ENCODE assay signal across 11 mouse cellular contexts in genomic region chr4:134981959-134982431, GRCm38 (mm10). TPM values are rescaled to one million over a fixed set of nuclear protein-coding genes. Genes with fewer than 3 reads are reported as not detected.
DNase-seq lines count a peak whose midpoint lies in the region; ATAC-seq and TF ChIP-seq lines count a peak whose summit lies in the region.
"Had no signal": no experiment of that assay in that cellular context is flagged by ENCODE, and none has a peak within 500 bp of the region (broad histone marks: within the 10 kb centered on the region; RNA-seq: fewer than 3 reads in every experiment).

No protein-coding gene starts in this region.

- 10% methylated on average over 7 of the region's 7 CpGs for WGBS in heart, embryonic 13.5 days
- WGBS in intestine, embryonic 16.5 days: 43% methylated on average over 7 of the region's 7 CpGs
- WGBS in spleen, adult 2 months: 67% methylated on average over 7 of the region's 7 CpGs
- 56% methylated on average over 7 of the region's 7 CpGs for WGBS in midbrain, postnatal 0 days

- TF ChIP-seq CTCF in spleen, adult 2 months (IDR thresholded peaks at IDR 0.05; ENCODE audit: extremely low read depth, insufficient read depth, insufficient read length, insufficient replicate concordance): no peak
- TF ChIP-seq CTCF in midbrain, postnatal 0 days (IDR thresholded peaks at IDR 0.05): no peak

- ATAC-seq in heart, embryonic 13.5 days (ENCODE audit: extremely low read depth, insufficient number of reproducible peaks, low FRiP score, low TSS enrichment): peak; percentile 86
- ATAC-seq in intestine, embryonic 16.5 days: peak; percentile 91
- no peak for ATAC-seq in midbrain, postnatal 0 days (ENCODE audit: low FRiP score)

- no peak overlapping the region for H3K9ac ChIP-seq in heart, embryonic 13.5 days
- no peak overlapping the region for H3K9ac ChIP-seq in intestine, embryonic 16.5 days (ENCODE audit: low read depth, low read length)
- H3K9ac ChIP-seq in midbrain, postnatal 0 days (replicated peaks; ENCODE audit: low read length, poor library complexity, severe bottlenecking): no peak overlapping the region

- no peak overlapping the region for H3K4me3 ChIP-seq in heart, embryonic 13.5 days
- H3K4me3 ChIP-seq in intestine, embryonic 16.5 days (ENCODE audit: low read length): no peak overlapping the region
- H3K4me3 ChIP-seq in spleen, adult 2 months (ENCODE audit: extremely low read depth, insufficient read depth, insufficient read length): no peak overlapping the region
- H3K4me3 ChIP-seq in midbrain, postnatal 0 days (ENCODE audit: low read depth, low read length): no peak overlapping the region

- no peak for DNase-seq in heart, postnatal 25 days (ENCODE audit: low spot score)
- peak; percentile 99 for DNase-seq in MEL-GATA-1-ER (ENCODE audit: extremely low read depth, low read depth)
- DNase-seq in spleen, adult 2 months (ENCODE audit: low read depth in 1 of 2, low spot score in 2 of 2): no peak
- DNase-seq in frontal cortex, postnatal 14 days (ENCODE audit: low spot score in 2 of 2): no peak
- DNase-seq in midbrain, postnatal 0 days (ENCODE audit: low spot score): no peak
- no peak for DNase-seq in kidney, postnatal 14 days
- DNase-seq: cerebellum, postnatal 10 days; heart, adult 18-20 months; kidney, adult 2 months had no signal

- intact Hi-C loops in heart, postnatal 25 days (cut with DNase I): no loop called here

- peak overlapping the region; percentile 57 for H3K27ac ChIP-seq in heart, embryonic 13.5 days (replicated peaks)
- H3K27ac ChIP-seq in intestine, embryonic 16.5 days (ENCODE audit: low read length): no peak overlapping the region
- H3K27ac ChIP-seq in spleen, adult 2 months (ENCODE audit: insufficient read depth, low read length): peak overlapping the region; percentile 70
- H3K27ac ChIP-seq in midbrain, postnatal 0 days (ENCODE audit: low read depth, low read length): no peak overlapping the region

- peak overlapping the region; percentile 27 for H3K4me2 ChIP-seq in heart, embryonic 13.5 days
- H3K4me2 ChIP-seq in intestine, embryonic 16.5 days (ENCODE audit: low read depth, low read length): no peak overlapping the region
- no peak overlapping the region for H3K4me2 ChIP-seq in midbrain, postnatal 0 days (ENCODE audit: low read depth, low read length, poor library complexity, severe bottlenecking)

- no peaks in the 10 kb centered on the region for H3K36me3 ChIP-seq in heart, embryonic 13.5 days
- H3K36me3 ChIP-seq in intestine, embryonic 16.5 days (ENCODE audit: control insufficient read depth, insufficient read depth, low read length): no peaks in the 10 kb centered on the region
- H3K36me3 ChIP-seq in spleen, adult 2 months (ENCODE audit: control insufficient read depth, insufficient read depth, low read length): no peaks in the 10 kb centered on the region
- H3K36me3 ChIP-seq in midbrain, postnatal 0 days (ENCODE audit: insufficient read depth, low read length): no peaks in the 10 kb centered on the region

- no peaks in the 10 kb centered on the region for H3K27me3 ChIP-seq in heart, embryonic 13.5 days (replicated peaks)
- no peaks in the 10 kb centered on the region for H3K27me3 ChIP-seq in intestine, embryonic 16.5 days (replicated peaks; ENCODE audit: control insufficient read depth, insufficient read depth, low read length)
- no peaks in the 10 kb centered on the region for H3K27me3 ChIP-seq in spleen, adult 2 months (ENCODE audit: control insufficient read depth, insufficient read depth, low read length)
- no peaks in the 10 kb centered on the region for H3K27me3 ChIP-seq in midbrain, postnatal 0 days (ENCODE audit: insufficient read depth, low read length)

- peaks cover 19% of the 10 kb centered on the region for H3K4me1 ChIP-seq in heart, embryonic 13.5 days
- H3K4me1 ChIP-seq in intestine, embryonic 16.5 days (ENCODE audit: control insufficient read depth, insufficient read depth, low read length): no peaks in the 10 kb centered on the region
- H3K4me1 ChIP-seq in spleen, adult 2 months (ENCODE audit: control insufficient read depth, insufficient read depth, insufficient read length): no peaks in the 10 kb centered on the region
- H3K4me1 ChIP-seq in midbrain, postnatal 0 days (ENCODE audit: insufficient read depth, low read length): no peaks in the 10 kb centered on the region

- no peak for TF ChIP-seq POLR2A in spleen, adult 2 months (IDR thresholded peaks at IDR 0.05; ENCODE audit: low read depth, low read length)

- 0 out of 2 replicates have a peak, but pooled peaks cover 3% of the 10 kb centered on the region for H3K9me3 ChIP-seq in heart, embryonic 13.5 days
- H3K9me3 ChIP-seq in intestine, embryonic 16.5 days (ENCODE audit: control insufficient read depth, low read length): no peaks in the 10 kb centered on the region
- no peaks in the 10 kb centered on the region for H3K9me3 ChIP-seq in midbrain, postnatal 0 days (ENCODE audit: low read length)

RNA-seq across cellular contexts. Expression of gene Syf2, which starts 51.3 kb away (rescaled TPM):
- 53.0 and 55.6 TPM in 2 replicates for polyA plus RNA-seq in heart, embryonic 13.5 days (2015; fragmentation: Nextera tagmentation; extraction: Ambion mirVana)
- total RNA-seq in heart, postnatal 25 days (2021): 10 to 100 TPM; 48.6 to 52.4 TPM
- polyA plus RNA-seq in intestine, embryonic 16.5 days (2015; fragmentation: Nextera tagmentation; extraction: Ambion mirVana): 62.6 and 65.0 TPM in 2 replicates
- polyA plus RNA-seq in spleen, adult 2 months (2012; rRNA removed): 19.2 TPM in 2 replicates
- 39.8 and 45.3 TPM in 2 replicates for total RNA-seq in midbrain, postnatal 0 days (2014; rRNA removed)
- polyA plus RNA-seq in midbrain, postnatal 0 days (2015; fragmentation: Nextera tagmentation; extraction: Ambion mirVana): 69.4 and 70.7 TPM in 2 replicates

RNA-seq across cellular contexts. Expression of gene Rsrp1, which starts 58.6 kb away (rescaled TPM):
- 325 and 327 TPM in 2 replicates for polyA plus RNA-seq in heart, embryonic 13.5 days (2015; fragmentation: Nextera tagmentation; extraction: Ambion mirVana)
- 100 to 1,000 TPM; 153 to 208 TPM for total RNA-seq in heart, postnatal 25 days (2021)
- polyA plus RNA-seq in intestine, embryonic 16.5 days (2015; fragmentation: Nextera tagmentation; extraction: Ambion mirVana): 462 and 467 TPM in 2 replicates
- polyA plus RNA-seq in spleen, adult 2 months (2012; rRNA removed): 691 and 1,139 TPM in 2 replicates
- 109 and 115 TPM in 2 replicates for total RNA-seq in midbrain, postnatal 0 days (2014; rRNA removed)
- polyA plus RNA-seq in midbrain, postnatal 0 days (2015; fragmentation: Nextera tagmentation; extraction: Ambion mirVana): 319 and 323 TPM in 2 replicates

Comparison
In these comparisons a context has a peak if more than half of its experiments do, and no peak if none do; other contexts are left out.
1. H3K27ac ChIP-seq: peak in heart, embryonic 13.5 days (single experiment) and spleen, adult 2 months (single experiment); none in intestine, embryonic 16.5 days (single experiment) and midbrain, postnatal 0 days (single experiment).